Comparison of ENCODE assay signal across 18 mouse cellular contexts in genomic region chr6:28519426-28519825, GRCm38 (mm10). TPM values are rescaled to one million over a fixed set of nuclear protein-coding genes. Genes with fewer than 3 reads are reported as not detected.
A peak's percentile ranks its signal among the peaks of the same experiment; 100 is the strongest.
DNase-seq lines count a peak whose midpoint lies in the region.
"Had no signal": no experiment of that assay in that cellular context is flagged by ENCODE, and none has a peak within 500 bp of the region (broad histone marks: within the 10 kb centered on the region; RNA-seq: fewer than 3 reads in every experiment).

No protein-coding gene starts in this region.

- peak; percentile 38 for DNase-seq in adrenal gland, adult 2 months
- no peak for DNase-seq in adrenal gland, adult 8-10 months
- DNase-seq in adrenal gland, postnatal 10 days = peak; percentile 22
- DNase-seq in adrenal gland, postnatal 25 days = peak; percentile 47
- no peak for DNase-seq in ovary, postnatal 36 days (ENCODE audit: low spot score)
- DNase-seq in testis, postnatal 10 days (ENCODE audit: low spot score) = no peak
- DNase-seq: B cell, adult 2 months; cerebellum, adult 11-12 months; cerebellum, adult 8-10 months; cerebellum, postnatal 14 days; forebrain, postnatal 0 days; gastrocnemius, postnatal 10 days; gastrocnemius, postnatal 36 days; heart, adult 2 months; heart, postnatal 14 days; heart, postnatal 4 days; kidney, adult 11 months; kidney, adult 8-10 months had no signal

RNA-seq across cellular contexts. Expression of gene Snd1, which starts 44.5 kb away (rescaled TPM):
- 100 to 1,000 TPM; 127 to 145 TPM for total RNA-seq in adrenal gland, adult 2 months (2021)
- polyA plus RNA-seq in adrenal gland, adult 2 months (2012; rRNA removed) = 122 and 155 TPM in 2 replicates
- total RNA-seq in adrenal gland, adult 8-10 months (2022) = 100 to 1,000 TPM; 152 to 181 (median 176) TPM
- total RNA-seq in adrenal gland, postnatal 10 days (2021) = 100 to 1,000 TPM; 114 to 117 TPM
- total RNA-seq in adrenal gland, postnatal 25 days (2021) = 128 and 153 TPM in 2 replicates

Comparison
In these comparisons a context has a peak if more than half of its experiments do, and no peak if none do; other contexts are left out.
1. DNase-seq: peak in adrenal gland, adult 2 months (single experiment), adrenal gland, postnatal 10 days (single experiment) and adrenal gland, postnatal 25 days (single experiment); none in adrenal gland, adult 8-10 months (single experiment), ovary, postnatal 36 days (single experiment) and testis, postnatal 10 days (single experiment).